In genomic region chrX:152781720-152782403, GRCm38 (mm10) we compare ENCODE assay signal across 8 mouse cellular contexts. TPM values are rescaled to one million over a fixed set of nuclear protein-coding genes. Genes with fewer than 3 reads are reported as not detected.
DNase-seq lines count a peak whose midpoint lies in the region; ATAC-seq and TF ChIP-seq lines count a peak whose summit lies in the region.

Gene Gpr143, plus strand, starts transcription at chrX:152781921.

- peak; percentile 3 to 26 for DNase-seq in cerebellum, postnatal 14 days
- DNase-seq in cerebellum, adult 9-11 months, result no peak
- DNase-seq in WW6 (ENCODE audit: low read depth, low spot score), result peak; percentile 4
- DNase-seq in kidney, adult 8-10 months, result peak; percentile 30 to 48
- peak; percentile 32 for DNase-seq in lung, postnatal 14 days
- DNase-seq in stomach, postnatal 0 days (ENCODE audit: low spot score), result peak; percentile 26
- no peak for DNase-seq in thymus, postnatal 0 days (ENCODE audit: low spot score)

- no peaks in the 10 kb centered on the region for H3K4me1 ChIP-seq in forebrain, embryonic 16.5 days (replicated peaks; ENCODE audit: control insufficient read depth, insufficient read depth, low read length)
- no peaks in the 10 kb centered on the region for H3K4me1 ChIP-seq in stomach, postnatal 0 days (replicated peaks; ENCODE audit: control insufficient read depth, insufficient read depth)

- H3K4me2 ChIP-seq in forebrain, embryonic 16.5 days (ENCODE audit: low read length), result peak within 1 kb of the TSS; percentile 39
- peak within 1 kb of the TSS; percentile 39 for H3K4me2 ChIP-seq in stomach, postnatal 0 days (replicated peaks; ENCODE audit: low read depth)

- ATAC-seq in forebrain, embryonic 16.5 days, result peak; percentile 50
- peak; percentile 42 for ATAC-seq in stomach, postnatal 0 days (ENCODE audit: low FRiP score, low TSS enrichment)

- H3K27ac ChIP-seq in forebrain, embryonic 16.5 days (ENCODE audit: low read length), result no peak within 1 kb of the TSS
- H3K27ac ChIP-seq in stomach, postnatal 0 days (replicated peaks), result no peak within 1 kb of the TSS

- 15% methylated on average over 26 of the region's 26 CpGs for WGBS in forebrain, embryonic 16.5 days
- WGBS in stomach, postnatal 0 days, result 21% methylated on average over 20 of the region's 26 CpGs

- H3K4me3 ChIP-seq in forebrain, embryonic 16.5 days (replicated peaks; ENCODE audit: low read length), result peak within 1 kb of the TSS; percentile 21; the same call in 1 of the 2 replicates
- H3K4me3 ChIP-seq in stomach, postnatal 0 days (ENCODE audit: low read depth, low read length), result 0 out of 2 replicates have a peak within 1 kb of the TSS, but pooled peaks have one; percentile 6

- TF ChIP-seq CTCF in stomach, postnatal 0 days (IDR thresholded peaks at IDR 0.05; ENCODE audit: low read depth), result no peak

- TF ChIP-seq EP300 in stomach, postnatal 0 days (optimal IDR thresholded peaks at IDR 0.05), result no peak

- H3K27me3 ChIP-seq in forebrain, embryonic 16.5 days (replicated peaks; ENCODE audit: control insufficient read depth, insufficient read depth, low read length), result no peaks in the 10 kb centered on the region
- no peaks in the 10 kb centered on the region for H3K27me3 ChIP-seq in stomach, postnatal 0 days (ENCODE audit: control insufficient read depth, insufficient read depth, low read length)

- H3K36me3 ChIP-seq in forebrain, embryonic 16.5 days (ENCODE audit: control insufficient read depth, insufficient read depth), result no peaks in the 10 kb centered on the region
- no peaks in the 10 kb centered on the region for H3K36me3 ChIP-seq in stomach, postnatal 0 days (ENCODE audit: control insufficient read depth, insufficient read depth, low read length)

- 0 out of 2 replicates have a peak within 1 kb of the TSS, but pooled peaks have one; percentile 0 for H3K9ac ChIP-seq in forebrain, embryonic 16.5 days (replicated peaks; ENCODE audit: low read depth, low read length)
- no peak within 1 kb of the TSS for H3K9ac ChIP-seq in stomach, postnatal 0 days (ENCODE audit: low read length)

- no peaks in the 10 kb centered on the region for H3K9me3 ChIP-seq in forebrain, embryonic 16.5 days (ENCODE audit: control insufficient read depth, low read length)
- no peaks in the 10 kb centered on the region for H3K9me3 ChIP-seq in stomach, postnatal 0 days (ENCODE audit: control insufficient read depth, low read length)

RNA-seq across cellular contexts. Expression of gene Gpr143, which starts in this region (rescaled TPM):
- polyA plus RNA-seq in forebrain, embryonic 16.5 days (2015; fragmentation: Nextera tagmentation; extraction: Ambion mirVana), result not detected in 2 replicates
- polyA plus RNA-seq in stomach, postnatal 0 days (2015; fragmentation: Nextera tagmentation; extraction: Ambion mirVana), result 0.07 TPM in 1 of 2 replicates, not detected in the other
- 0.20 TPM in 1 of 2 replicates, not detected in the other for polyA plus RNA-seq in thymus, postnatal 0 days (2015; fragmentation: Nextera tagmentation; extraction: Ambion mirVana)

Comparison
In these comparisons a context has a peak if more than half of its experiments do, and no peak if none do; other contexts are left out.
1. DNase-seq: peak in cerebellum, postnatal 14 days (2 of 2), WW6 (single experiment), kidney, adult 8-10 months (2 of 2) and lung, postnatal 14 days (single experiment); none in cerebellum, adult 9-11 months (single experiment) and thymus, postnatal 0 days (single experiment).
2. Peak in ATAC-seq, H3K4me3 ChIP-seq, H3K9ac ChIP-seq and H3K4me2 ChIP-seq in forebrain, embryonic 16.5 days; RNA of the gene not detected or under 1 TPM.
3. Peak in DNase-seq, ATAC-seq, H3K4me3 ChIP-seq and H3K4me2 ChIP-seq in stomach, postnatal 0 days; RNA of the gene not detected or under 1 TPM.